Mouse (Mus musculus) embryonic fibroblast, embryonic 13.5 days (primary cell): Measurements from ENCODE around the gene Fhad1. TPM values are rescaled to one million over a fixed set of nuclear protein-coding genes. Genes with fewer than 3 reads are reported as not detected.
"Not testable (repeated sequence)": the region's sequence is repeated elsewhere in the genome, so short reads cannot be mapped to it uniquely, and the experiment has no call there.

Experiments
- H3K27ac ChIP-seq: 2 replicates; pipeline ENCODE4 v1.5.1; 2012; ENCODE audit warnings: low read length, control low read depth, inconsistent platforms; ENCODE audit not compliant: insufficient read depth
- H3K4me1 ChIP-seq: 2 replicates; pipeline ENCODE4 v1.6.1; 2011; ENCODE audit warnings: low read length; ENCODE audit not compliant: control insufficient read depth, insufficient read depth
- H3K4me3 ChIP-seq: 2 replicates; pipeline ENCODE4 v1.5.1; 2011; ENCODE audit warnings: mild to moderate bottlenecking, control low read depth, low read length; ENCODE audit not compliant: insufficient read depth
- CTCF ChIP-seq: IDR thresholded peaks from 2 replicates; pipeline ENCODE4 v1.5.1; 2011; ENCODE audit warnings: mild to moderate bottlenecking, control low read depth, low read length, moderate library complexity, borderline replicate concordance; ENCODE audit not compliant: insufficient read depth
- POLR2A ChIP-seq: IDR thresholded peaks from 2 replicates; pipeline ENCODE4 v1.6.1; 2011; ENCODE audit warnings: low read depth, mild to moderate bottlenecking, control low read depth, low read length, moderate library complexity
- polyA plus RNA-seq: library from polyadenylated mRNA; stranded (reverse); fragments of >200 nt; gene quantifications from 2 replicates; pipeline ENCODE4 v1.2.4, GENCODE M21; 2011; ENCODE audit warnings: low read depth; ENCODE audit not compliant: missing spikeins, insufficient read length

Gene Fhad1
- polyA plus RNA-seq, 1 experiment = not detected

DNA sequence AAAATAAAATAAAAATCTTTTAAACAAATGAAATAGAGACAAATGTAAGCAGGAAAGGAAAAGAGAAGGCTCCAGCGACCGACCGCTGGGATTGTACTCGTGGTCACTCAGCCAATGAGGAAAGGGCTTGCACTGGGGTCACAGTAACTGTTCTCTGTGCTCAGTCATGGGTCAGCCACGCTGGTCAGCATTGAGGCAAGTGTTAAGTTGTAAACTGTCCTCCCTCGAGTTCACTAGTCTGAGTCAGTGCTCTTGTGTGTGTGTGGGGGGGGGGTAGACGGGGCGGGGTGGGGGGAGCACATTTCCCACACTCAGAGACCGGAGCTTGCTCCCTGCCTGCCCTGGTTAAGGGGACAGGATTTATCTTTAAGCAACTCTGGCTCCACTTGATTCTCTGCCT, 14.3 kb downstream of the Fhad1 start:
- TF ChIP-seq POLR2A = no peak
- no peak for TF ChIP-seq CTCF
- Histone ChIP-seq H3K4me1 (no peaks in the 10 kb centered on the region), H3K4me3 (no peak overlapping the region), H3K27ac (no peak overlapping the region)

DNA sequence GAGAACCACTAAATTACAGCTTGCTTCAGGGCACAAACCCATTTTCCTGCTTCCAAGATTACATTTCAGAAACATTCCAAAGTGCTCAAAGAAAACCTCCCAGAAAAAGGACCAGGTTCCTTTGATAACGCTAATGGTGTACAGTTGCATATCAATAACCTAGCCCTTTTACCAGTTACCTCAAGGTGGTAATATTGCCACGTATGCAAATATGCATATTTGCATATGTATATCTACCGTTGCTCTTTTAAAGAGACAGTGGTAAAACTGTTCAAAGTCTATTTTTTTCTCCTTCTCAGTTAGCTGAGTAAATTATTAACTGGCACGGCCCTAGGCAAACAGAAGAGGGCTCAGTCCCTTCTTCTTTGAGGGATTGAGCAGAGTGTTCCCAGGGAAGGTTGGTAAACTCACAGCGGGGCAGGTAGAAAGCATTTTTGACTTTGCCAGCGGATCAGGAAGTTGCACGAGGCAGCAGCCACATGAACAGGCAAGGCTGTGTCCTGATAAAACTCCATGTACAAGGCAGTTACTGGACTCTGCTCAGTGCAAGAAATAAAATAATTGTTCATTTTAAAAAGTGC, 15.3 kb downstream of the Fhad1 start:
- TF ChIP-seq CTCF (no peak), POLR2A (no peak)
- H3K4me1 ChIP-seq = no peaks in the 10 kb centered on the region
- H3K27ac ChIP-seq = no peak overlapping the region
- no peak overlapping the region for H3K4me3 ChIP-seq

DNA sequence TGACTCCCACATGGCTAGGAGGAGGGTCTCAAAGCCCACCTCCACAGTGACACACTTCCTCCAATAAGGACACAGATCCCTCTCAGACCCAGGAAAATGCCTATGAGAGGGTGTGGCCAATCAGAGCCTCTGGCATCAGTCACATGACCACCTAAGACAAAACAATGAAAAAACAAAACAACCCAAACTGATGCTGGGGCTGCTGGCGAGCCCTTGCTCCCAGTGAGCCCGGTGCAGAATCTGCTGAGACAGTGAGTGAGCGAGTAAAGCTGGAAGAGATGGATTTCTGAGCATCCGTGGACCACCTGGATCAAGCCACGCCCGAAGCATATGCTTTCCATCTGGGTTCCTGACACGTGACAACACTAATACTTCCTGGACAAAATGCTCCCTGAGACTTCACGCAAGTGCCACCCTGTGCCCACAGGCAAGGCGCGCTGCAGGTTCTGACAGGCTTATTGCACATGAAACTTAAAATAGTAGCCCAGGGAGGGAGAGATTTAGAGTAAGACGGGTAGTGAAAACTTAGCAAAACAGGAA, 16.5 kb downstream of the Fhad1 start:
- no peaks in the 10 kb centered on the region for H3K4me1 ChIP-seq
- TF ChIP-seq CTCF = no peak
- no peak for TF ChIP-seq POLR2A
- peak overlapping the region; percentile 13; the same call in 1 of the 2 replicates for H3K4me3 ChIP-seq
- no peak overlapping the region for H3K27ac ChIP-seq

DNA sequence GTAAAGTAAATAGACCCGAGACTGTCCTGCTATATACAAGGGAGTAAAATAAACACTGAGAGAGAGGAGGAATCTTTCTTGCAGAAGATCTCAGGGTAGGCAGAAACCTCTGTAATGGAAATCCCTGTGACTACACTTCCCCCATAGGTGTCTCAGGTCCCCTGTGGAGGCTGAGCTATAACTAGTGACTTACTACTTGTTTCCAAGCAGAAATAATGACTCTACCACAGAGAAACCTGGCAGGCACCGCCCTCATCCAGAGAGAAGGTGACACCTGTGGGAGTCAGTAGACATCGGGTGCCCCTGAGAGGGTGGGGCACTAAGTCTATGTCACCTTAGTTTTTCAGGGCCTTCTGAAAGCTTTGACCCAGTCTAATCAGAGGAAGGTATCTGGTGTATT, 18.0 kb downstream of the Fhad1 start:
- no peak for TF ChIP-seq CTCF
- H3K4me3 ChIP-seq = no peak overlapping the region
- H3K27ac ChIP-seq = no peak overlapping the region
- no peaks in the 10 kb centered on the region for H3K4me1 ChIP-seq

DNA sequence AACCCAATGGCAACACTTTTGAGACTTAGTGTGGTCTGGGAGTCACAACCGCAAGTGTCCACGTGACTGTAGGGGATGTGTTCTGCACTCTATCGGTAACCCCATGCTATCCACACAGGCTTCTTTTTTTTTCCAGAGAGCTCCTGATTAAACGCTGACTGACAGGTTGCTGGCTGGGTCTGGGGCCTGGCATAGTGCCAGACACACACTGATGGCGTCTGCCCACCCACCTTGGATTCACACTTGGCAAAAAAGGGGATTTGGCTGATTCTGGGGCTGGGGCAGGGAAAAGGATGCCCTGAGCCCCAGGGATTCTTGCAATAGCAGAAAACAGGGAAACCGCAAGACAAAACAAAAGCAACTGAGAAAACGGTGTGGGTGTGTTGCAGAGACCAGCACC, 18.8 kb downstream of the Fhad1 start:
- TF ChIP-seq POLR2A (no peak), CTCF (no peak)
- H3K27ac ChIP-seq = no peak overlapping the region
- no peaks in the 10 kb centered on the region for H3K4me1 ChIP-seq
- no peak overlapping the region for H3K4me3 ChIP-seq

DNA sequence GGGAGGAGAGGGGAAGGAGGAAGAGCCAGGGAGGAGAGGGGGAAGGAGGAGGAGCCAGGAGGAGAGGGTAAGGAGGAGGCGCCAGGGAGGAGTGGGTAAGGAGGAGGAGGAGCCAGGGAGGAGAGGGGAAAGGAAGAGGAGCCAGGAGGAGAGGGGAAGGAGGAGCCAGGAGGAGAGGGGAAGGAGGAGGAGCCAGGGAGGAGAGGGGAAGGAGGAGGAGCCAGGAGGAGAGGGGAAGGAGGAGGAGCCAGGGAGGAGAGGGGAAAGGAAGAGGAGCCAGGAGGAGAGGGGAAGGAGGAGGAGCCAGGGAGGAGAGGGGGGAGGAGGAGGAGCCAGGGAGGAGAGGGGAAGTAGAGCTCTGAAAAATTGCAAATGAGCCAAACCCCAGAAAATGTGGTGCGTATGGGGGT, 20.8 kb downstream of the Fhad1 start:
- H3K4me1 ChIP-seq, H3K4me3 ChIP-seq, H3K27ac ChIP-seq: not testable (repeated sequence)

DNA sequence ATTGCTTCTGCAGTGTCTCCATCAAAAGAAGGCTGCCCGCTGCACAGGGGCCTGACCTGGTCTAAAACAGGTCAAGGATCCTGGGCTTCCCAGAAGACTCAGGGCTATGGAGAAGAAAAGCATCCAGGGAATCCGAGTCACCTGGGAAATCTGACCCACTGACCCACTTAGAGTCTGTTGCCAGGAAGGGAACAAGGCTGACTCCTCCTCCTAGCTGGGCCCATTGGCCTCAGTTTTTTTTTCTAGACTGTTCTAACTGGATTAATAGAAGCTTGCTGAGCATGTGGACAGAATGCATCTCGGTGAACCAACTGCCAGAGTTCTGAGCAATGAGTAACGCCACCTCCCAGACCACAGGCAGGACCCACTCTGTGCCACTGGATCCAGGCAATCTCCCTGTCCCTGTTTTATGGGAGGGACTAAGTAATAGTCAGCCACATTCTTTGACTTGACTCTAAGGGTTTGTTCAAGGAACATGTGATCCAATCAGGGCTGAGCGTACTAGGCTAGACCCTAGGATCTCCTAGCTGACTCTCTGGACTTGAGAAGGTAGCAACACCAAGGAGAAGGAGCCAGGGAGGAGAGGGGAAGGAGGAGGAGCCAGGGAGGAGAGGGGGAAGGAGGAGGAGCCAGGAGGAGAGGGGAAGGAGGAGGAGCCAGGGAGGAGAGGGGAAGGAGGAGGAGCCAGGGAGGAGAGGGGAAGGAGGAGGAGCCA, 21.4 kb downstream of the Fhad1 start:
- TF ChIP-seq CTCF (no peak), POLR2A (no peak)
- no peak overlapping the region for H3K27ac ChIP-seq
- H3K4me1 ChIP-seq = no peaks in the 10 kb centered on the region
- no peak overlapping the region for H3K4me3 ChIP-seq

DNA sequence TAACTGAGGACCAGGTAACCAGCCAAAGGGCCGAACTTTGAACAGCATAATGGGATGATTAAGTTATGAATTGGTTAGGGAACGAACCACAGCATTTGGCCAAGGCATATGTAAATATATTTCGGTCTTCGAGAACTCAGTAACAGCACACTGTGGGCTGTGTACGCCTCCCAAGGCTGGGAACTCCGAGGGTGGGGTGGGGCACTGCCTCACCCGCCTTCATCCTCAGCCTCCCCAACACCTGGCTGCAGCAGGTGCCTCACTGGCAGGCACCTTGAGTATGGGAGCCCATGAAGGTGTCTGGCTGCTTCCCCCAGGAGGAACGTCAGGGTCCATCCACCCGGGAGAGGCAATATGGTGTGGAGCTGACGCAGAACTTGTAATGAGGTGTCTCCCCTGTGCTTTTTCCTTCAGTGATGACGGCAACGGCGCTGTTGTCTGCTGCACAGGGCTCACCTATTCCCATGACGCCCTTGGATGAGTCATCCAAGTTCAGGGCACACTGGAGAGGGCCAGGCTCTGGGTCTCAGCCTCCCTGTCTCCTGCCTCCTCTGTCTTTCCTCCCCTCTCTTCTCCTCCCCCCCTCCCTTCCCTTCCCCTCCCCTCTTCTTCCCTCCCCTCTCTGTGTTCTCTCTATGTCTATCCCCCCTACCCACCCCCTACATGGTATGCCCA, 22.2 kb downstream of the Fhad1 start:
- Histone ChIP-seq H3K27ac (no peak overlapping the region), H3K4me1 (no peaks in the 10 kb centered on the region), H3K4me3 (no peak overlapping the region)
- TF ChIP-seq POLR2A (no peak), CTCF (no peak)

DNA sequence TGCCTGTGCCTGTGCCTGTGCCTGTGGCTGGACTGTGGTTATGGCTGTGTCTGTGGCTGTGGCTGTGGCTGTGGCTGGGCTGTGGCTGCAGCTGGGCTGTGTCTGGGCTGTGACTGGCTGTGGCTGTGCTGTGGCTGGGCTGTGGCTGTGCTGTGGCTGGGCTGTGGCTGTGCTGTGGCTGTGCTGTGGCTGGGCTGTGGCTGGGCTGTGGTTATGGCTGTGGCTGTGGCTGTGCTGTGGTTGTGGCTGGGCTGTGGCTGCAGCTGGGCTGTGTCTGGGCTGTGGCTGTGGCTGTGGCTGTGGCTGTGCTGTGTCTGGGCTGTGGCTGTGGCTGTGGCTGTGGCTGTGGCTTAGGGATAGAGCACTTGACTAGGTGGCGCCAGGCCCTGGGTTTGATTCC, 26.7 kb downstream of the Fhad1 start:
- H3K4me1 ChIP-seq = no peaks in the 10 kb centered on the region
- TF ChIP-seq CTCF (no peak), POLR2A (no peak)

DNA sequence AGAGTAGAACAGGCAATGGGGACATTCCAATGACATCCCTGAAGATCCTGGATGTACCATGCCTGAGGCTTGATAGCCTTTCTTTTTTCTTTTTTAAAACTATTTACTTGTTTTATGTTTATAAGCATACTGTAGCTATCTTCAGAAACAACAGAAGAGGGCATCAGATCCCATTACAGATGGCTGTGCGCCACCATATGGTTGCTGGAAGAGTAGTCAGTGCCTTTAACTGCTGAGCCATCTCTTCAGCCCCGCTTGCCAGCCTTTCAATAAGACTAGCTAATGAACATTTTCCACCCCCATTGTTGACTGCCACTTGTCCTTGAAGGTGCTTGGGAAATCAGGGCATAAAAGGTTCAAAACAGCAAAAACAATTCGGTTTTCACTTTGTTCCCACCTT, 31.2 kb downstream of the Fhad1 start:
- no peak overlapping the region for H3K4me3 ChIP-seq
- no peak for TF ChIP-seq POLR2A
- no peak for TF ChIP-seq CTCF
- no peak overlapping the region for H3K27ac ChIP-seq
- H3K4me1 ChIP-seq = no peaks in the 10 kb centered on the region

More for the DNA sequence above, 26.7 kb downstream of the Fhad1 start:
- no peak overlapping the region for H3K4me3 ChIP-seq
- H3K27ac ChIP-seq = no peak overlapping the region

DNA sequence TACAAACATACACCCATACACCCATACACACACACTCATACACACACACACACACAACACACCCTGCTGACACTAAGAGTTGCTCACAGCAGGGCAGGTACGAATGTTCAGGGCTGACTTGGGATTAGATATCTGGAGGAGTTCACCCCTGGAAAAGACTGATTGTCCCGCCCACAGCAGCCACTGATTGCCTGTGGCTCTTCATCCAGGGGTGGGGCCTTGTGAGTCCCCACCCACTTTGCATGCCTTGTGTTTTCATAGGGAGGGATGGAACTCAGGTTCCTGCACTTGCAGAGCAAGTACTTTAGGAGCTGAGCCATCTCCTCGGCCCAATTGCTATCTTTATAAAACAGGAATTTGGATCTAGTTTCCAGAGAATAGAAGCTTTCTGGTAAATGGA, 33.4 kb downstream of the Fhad1 start:
- H3K4me3 ChIP-seq = no peak overlapping the region
- no peak overlapping the region for H3K27ac ChIP-seq
- no peaks in the 10 kb centered on the region for H3K4me1 ChIP-seq
- TF ChIP-seq POLR2A = no peak
- TF ChIP-seq CTCF = no peak
